Mouse (Mus musculus): ENCODE results near the gene Sorcs2. TPM values are rescaled to one million over a fixed set of nuclear protein-coding genes. Genes with fewer than 3 reads are reported as not detected.
A peak's percentile ranks its signal among the peaks of the same experiment; 100 is the strongest.

Gene Sorcs2
- polyA plus RNA-seq, 1 experiment from 2014 or later = 7.0 TPM

DNA sequence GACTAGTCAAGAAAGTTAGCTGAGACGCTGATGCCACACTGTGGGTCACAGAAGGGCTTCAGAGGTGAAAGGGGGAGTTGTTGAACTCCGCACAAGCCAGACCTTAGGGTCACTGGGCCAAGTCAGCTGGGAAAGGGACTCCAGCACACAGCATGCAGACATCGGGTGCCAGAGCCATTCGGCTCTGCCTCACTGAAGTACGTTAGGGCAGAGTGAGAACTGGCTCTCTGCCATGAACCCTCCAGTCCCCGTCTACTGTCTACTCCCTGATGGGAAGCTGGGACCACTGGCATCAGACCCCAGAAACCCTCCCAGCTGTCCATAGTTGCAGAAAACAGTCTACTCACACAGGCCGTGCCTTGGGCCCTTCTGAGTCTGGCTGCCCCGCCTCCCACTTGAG, 316.9 kb downstream of the Sorcs2 start:
- Histone ChIP-seq H3K36me3 (replicated peaks) (no peaks in the 10 kb centered on the region), H3K4me1 (peaks cover 16% of the 10 kb centered on the region), H3K4me3 (no peak overlapping the region), H3K27ac (replicated peaks) (no peak overlapping the region), H3K9me3 (no peaks in the 10 kb centered on the region), H3K27me3 (replicated peaks; ENCODE audit: low read depth, poor library complexity, severe bottlenecking) (no peaks in the 10 kb centered on the region)
- no peak for DNase-seq (ENCODE audit: low spot score)
- WGBS = 76% methylated on average over 8 of the region's 8 CpGs

DNA sequence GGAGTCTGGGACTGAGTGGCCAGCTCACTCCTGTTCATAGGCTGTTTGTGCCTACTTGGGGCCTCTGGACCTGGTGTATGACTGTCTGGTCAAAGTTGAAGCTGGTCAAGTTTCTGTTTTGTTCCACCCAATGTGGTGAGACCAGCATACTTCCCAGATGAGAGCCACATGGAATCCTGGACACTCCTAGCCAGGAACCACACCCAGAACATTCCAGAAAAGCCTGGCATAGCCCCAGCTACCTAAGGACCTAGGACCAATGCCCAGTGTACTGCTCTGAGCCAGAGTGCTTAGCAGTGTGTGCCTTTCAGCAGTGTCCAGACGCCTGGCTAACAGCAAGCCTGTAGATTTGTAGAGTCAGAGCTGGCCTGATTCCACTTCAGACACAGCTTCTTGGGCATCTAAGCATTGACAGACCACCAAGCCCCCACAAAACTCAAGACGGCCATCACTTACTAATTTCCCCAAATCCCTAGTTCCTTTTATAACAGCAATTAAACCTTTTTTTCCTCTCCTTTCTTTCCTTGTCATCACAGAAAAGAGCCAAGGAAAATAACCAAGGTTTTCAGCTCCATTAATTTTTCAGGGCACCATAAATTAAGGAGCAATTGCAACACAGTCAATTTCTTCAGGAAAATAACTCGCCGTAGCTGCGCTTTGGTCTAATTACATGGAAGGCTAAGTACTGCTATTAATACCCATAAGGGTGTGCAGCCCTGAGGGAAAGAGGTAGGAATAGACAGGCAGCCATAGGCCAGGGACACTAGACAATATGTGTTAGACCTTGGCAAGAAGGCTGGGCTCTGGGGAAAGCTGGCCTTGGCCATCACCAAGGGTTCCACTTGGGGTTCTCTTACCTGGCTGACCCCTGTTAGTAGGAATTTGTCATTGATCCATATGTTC, 322.5 kb downstream of the Sorcs2 start:
- Histone ChIP-seq H3K27me3 (replicated peaks; ENCODE audit: low read depth, poor library complexity, severe bottlenecking) (0 out of 2 replicates have a peak, but pooled peaks cover 5% of the 10 kb centered on the region), H3K36me3 (replicated peaks) (no peaks in the 10 kb centered on the region), H3K9me3 (peaks cover 5% of the 10 kb centered on the region; the same call in 1 of the 2 replicates), H3K4me1 (peaks cover 13% of the 10 kb centered on the region; the same call in 1 of the 2 replicates), H3K27ac (replicated peaks) (no peak overlapping the region), H3K4me3 (no peak overlapping the region)
- 86% methylated on average over 5 of the region's 5 CpGs for WGBS
- no peak for DNase-seq (ENCODE audit: low spot score)

GRCm38 (mm10) chr5:36069503-36070360, 328.2 kb downstream of the Sorcs2 start:
- Histone ChIP-seq H3K4me3 (no peak overlapping the region), H3K27me3 (replicated peaks; ENCODE audit: low read depth, poor library complexity, severe bottlenecking) (peaks cover 10% of the 10 kb centered on the region; the same call in 1 of the 2 replicates), H3K9me3 (peaks cover 5% of the 10 kb centered on the region; the same call in 1 of the 2 replicates), H3K4me1 (peaks cover 45% of the 10 kb centered on the region), H3K27ac (replicated peaks) (no peak overlapping the region), H3K36me3 (replicated peaks) (no peaks in the 10 kb centered on the region)
- WGBS = 42% methylated on average over 6 of the region's 6 CpGs
- DNase-seq (ENCODE audit: low spot score) = peak; percentile 19

DNA sequence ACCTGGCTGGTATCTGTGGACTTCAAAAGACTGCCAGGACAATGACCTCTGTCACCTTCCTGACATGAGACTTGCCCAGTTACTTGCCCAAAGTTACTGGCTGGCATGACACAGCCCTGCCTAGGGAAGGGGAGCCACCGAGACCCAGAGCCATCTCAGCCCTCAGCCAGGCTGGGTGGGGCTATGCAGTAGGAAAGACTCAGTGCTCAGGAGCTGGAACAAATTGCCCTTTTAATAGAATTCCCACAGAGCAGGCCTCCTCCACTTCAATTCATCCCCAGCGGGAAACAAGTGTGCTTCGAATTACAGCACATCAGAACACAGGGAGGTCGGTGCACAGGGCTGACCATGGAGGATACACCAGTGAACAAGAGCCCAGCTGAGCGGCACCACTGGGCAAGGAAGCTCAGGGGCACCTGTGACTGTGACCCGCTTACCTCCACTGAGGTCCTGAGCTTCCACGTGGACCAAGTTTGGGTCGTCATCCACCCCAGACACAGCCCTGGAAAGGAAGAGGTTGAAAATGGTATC, 330.2 kb downstream of the Sorcs2 start:
- DNase-seq (ENCODE audit: low spot score) = peak; percentile 15
- H3K9me3 ChIP-seq = no peaks in the 10 kb centered on the region
- H3K36me3 ChIP-seq (replicated peaks) = no peaks in the 10 kb centered on the region
- peaks cover 10% of the 10 kb centered on the region; the same call in 1 of the 2 replicates for H3K27me3 ChIP-seq (replicated peaks; ENCODE audit: low read depth, poor library complexity, severe bottlenecking)
- H3K27ac ChIP-seq (replicated peaks) = no peak overlapping the region
- peaks cover 45% of the 10 kb centered on the region for H3K4me1 ChIP-seq
- 31% methylated on average over 8 of the region's 8 CpGs for WGBS
- H3K4me3 ChIP-seq = no peak overlapping the region

GRCm38 (mm10) chr5:36057804-36058322, 340.1 kb downstream of the Sorcs2 start:
- 0 out of 2 replicates have a peak, but pooled peaks cover 3% of the 10 kb centered on the region for H3K9me3 ChIP-seq
- no peak for DNase-seq (ENCODE audit: low spot score)
- 0 out of 2 replicates have a peak, but pooled peaks cover 4% of the 10 kb centered on the region for H3K36me3 ChIP-seq (replicated peaks)
- H3K4me1 ChIP-seq = no peaks in the 10 kb centered on the region
- H3K4me3 ChIP-seq = no peak overlapping the region
- 92% methylated on average over 14 of the region's 14 CpGs for WGBS
- H3K27me3 ChIP-seq (replicated peaks; ENCODE audit: low read depth, poor library complexity, severe bottlenecking) = no peaks in the 10 kb centered on the region
- no peak overlapping the region for H3K27ac ChIP-seq (replicated peaks)

DNA sequence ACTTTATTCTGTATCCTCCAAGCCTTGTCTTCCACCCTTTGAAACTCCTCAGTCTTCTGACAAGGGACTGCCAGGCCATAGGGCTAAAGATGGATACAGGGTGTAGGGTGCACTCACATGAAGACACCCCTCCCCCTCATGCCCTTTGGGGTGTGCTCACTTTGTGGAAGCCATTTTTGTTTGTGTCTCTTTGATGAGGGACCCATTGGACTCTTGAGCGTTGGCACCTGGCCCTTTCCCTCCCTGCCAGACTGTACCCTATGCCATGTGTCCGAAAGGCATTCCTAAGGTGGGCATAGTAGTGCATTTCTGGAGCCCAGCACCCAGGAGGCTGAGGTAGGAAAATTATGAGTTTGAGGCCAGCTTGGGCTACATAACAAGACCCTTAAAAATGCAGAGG, 341.0 kb downstream of the Sorcs2 start:
- H3K4me1 ChIP-seq = no peaks in the 10 kb centered on the region
- 97% methylated on average over 2 of the region's 2 CpGs for WGBS
- DNase-seq (ENCODE audit: low spot score) = no peak

DNA sequence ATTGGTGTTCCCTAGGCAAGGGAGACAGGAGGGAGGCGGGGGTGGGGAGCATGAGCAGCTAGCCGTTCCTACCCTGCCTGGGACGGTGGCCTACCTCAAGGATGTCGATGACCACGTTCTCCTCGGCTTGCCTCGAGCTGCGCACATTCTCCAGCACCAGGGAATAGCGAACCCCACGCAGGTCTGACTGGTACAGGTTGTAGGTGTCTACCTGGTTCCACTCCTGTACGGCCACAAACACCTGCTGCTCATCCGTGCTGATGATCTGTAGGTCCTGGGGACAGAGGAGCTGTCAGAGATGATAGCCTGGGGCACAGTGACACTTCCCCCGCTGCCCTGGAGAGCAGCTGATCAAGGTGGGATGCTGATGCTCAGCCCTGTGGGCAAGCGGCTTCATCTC, 342.1 kb downstream of the Sorcs2 start:
- Histone ChIP-seq H3K4me1 (no peaks in the 10 kb centered on the region), H3K27me3 (replicated peaks; ENCODE audit: low read depth, poor library complexity, severe bottlenecking) (no peaks in the 10 kb centered on the region), H3K9me3 (0 out of 2 replicates have a peak, but pooled peaks cover 3% of the 10 kb centered on the region), H3K27ac (replicated peaks) (no peak overlapping the region), H3K4me3 (no peak overlapping the region), H3K36me3 (replicated peaks) (0 out of 2 replicates have a peak, but pooled peaks cover 4% of the 10 kb centered on the region)
- 87% methylated on average over 14 of the region's 14 CpGs for WGBS
- DNase-seq (ENCODE audit: low spot score) = no peak

More for the DNA sequence above, 341.0 kb downstream of the Sorcs2 start:
- H3K27ac ChIP-seq (replicated peaks) = no peak overlapping the region
- no peaks in the 10 kb centered on the region for H3K27me3 ChIP-seq (replicated peaks; ENCODE audit: low read depth, poor library complexity, severe bottlenecking)
- no peak overlapping the region for H3K4me3 ChIP-seq
- H3K36me3 ChIP-seq (replicated peaks) = 0 out of 2 replicates have a peak, but pooled peaks cover 4% of the 10 kb centered on the region
- 0 out of 2 replicates have a peak, but pooled peaks cover 3% of the 10 kb centered on the region for H3K9me3 ChIP-seq

- Histone ChIP-seq H3K4me1 (no peaks in the 10 kb centered on the region), H3K27ac (replicated peaks) (no peak overlapping the region), H3K36me3 (replicated peaks) (0 out of 2 replicates have a peak, but pooled peaks cover 4% of the 10 kb centered on the region), H3K4me3 (no peak overlapping the region), H3K27me3 (replicated peaks; ENCODE audit: low read depth, poor library complexity, severe bottlenecking) (no peaks in the 10 kb centered on the region), H3K9me3 (0 out of 2 replicates have a peak, but pooled peaks cover 3% of the 10 kb centered on the region)
- no peak for DNase-seq (ENCODE audit: low spot score)
- WGBS = 78% methylated on average over 3 of the region's 3 CpGs
Measured at GRCm38 (mm10) chr5:36054498-36054897, 343.4 kb downstream of the Sorcs2 start.

DNA sequence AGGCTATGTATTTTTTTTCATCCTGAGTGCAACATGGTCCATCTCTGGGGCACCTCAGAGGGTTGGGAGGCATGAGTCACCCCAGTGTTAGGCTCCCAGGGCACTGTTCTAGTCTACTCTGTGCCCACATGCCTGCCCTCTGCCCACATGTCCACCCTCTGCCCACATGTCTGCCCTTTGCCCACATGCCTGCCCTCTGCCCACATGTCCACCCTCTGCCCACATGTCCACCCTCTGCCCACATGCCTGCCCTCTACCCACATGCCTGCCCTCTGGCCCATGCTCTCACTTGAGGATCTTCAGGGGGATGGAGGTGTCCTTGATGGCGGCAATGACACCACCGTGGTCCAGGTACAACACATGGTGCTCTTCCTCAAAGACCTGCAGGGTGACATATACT, 354.8 kb downstream of the Sorcs2 start:
- Histone ChIP-seq H3K27ac (replicated peaks) (no peak overlapping the region), H3K36me3 (replicated peaks) (no peaks in the 10 kb centered on the region), H3K4me3 (no peak overlapping the region), H3K27me3 (replicated peaks; ENCODE audit: low read depth, poor library complexity, severe bottlenecking) (no peaks in the 10 kb centered on the region), H3K9me3 (no peaks in the 10 kb centered on the region), H3K4me1 (peaks cover 6% of the 10 kb centered on the region; the same call in 1 of the 2 replicates)
- WGBS = 93% methylated on average over 2 of the region's 2 CpGs
- DNase-seq (ENCODE audit: low spot score) = no peak

GRCm38 (mm10) chr5:36041756-36042155, 356.2 kb downstream of the Sorcs2 start:
- no peaks in the 10 kb centered on the region; the same call in 1 of the 2 replicates for H3K36me3 ChIP-seq (replicated peaks)
- DNase-seq (ENCODE audit: low spot score) = no peak
- H3K9me3 ChIP-seq = no peaks in the 10 kb centered on the region
- WGBS = 86% methylated on average over 6 of the region's 6 CpGs
- H3K27me3 ChIP-seq (replicated peaks; ENCODE audit: low read depth, poor library complexity, severe bottlenecking) = no peaks in the 10 kb centered on the region
- peaks cover 6% of the 10 kb centered on the region; the same call in 1 of the 2 replicates for H3K4me1 ChIP-seq
- H3K27ac ChIP-seq (replicated peaks) = no peak overlapping the region
- H3K4me3 ChIP-seq = no peak overlapping the region

GRCm38 (mm10) chr5:36041236-36041562, 356.7 kb downstream of the Sorcs2 start:
- no peak overlapping the region for H3K27ac ChIP-seq (replicated peaks)
- H3K4me3 ChIP-seq = no peak overlapping the region
- no peaks in the 10 kb centered on the region for H3K9me3 ChIP-seq
- no peaks in the 10 kb centered on the region; the same call in 1 of the 2 replicates for H3K36me3 ChIP-seq (replicated peaks)
- H3K27me3 ChIP-seq (replicated peaks; ENCODE audit: low read depth, poor library complexity, severe bottlenecking) = no peaks in the 10 kb centered on the region
- peaks cover 6% of the 10 kb centered on the region; the same call in 1 of the 2 replicates for H3K4me1 ChIP-seq
- DNase-seq (ENCODE audit: low spot score) = no peak

Measured in embryonic facial prominence, embryonic 10.5 days (tissue).